Mouse (Mus musculus) CH12.LX (cell line): ENCODE data around the gene Anapc15. TPM values are rescaled to one million over a fixed set of nuclear protein-coding genes. Genes with fewer than 3 reads are reported as not detected.

Experiments used
- DNase-seq: peaks from one replicate; pipeline ENCODE4 v3.0.0-alpha.2; 2013; ENCODE audit errors: extremely low read depth
- H3K27ac ChIP-seq: 2 replicates; pipeline ENCODE4 v1.5.1; 2012; ENCODE audit warnings: low read depth, mild to moderate bottlenecking, control low read depth, moderate library complexity; ENCODE audit not compliant: insufficient read depth
- H3K27me3 ChIP-seq: replicated peaks from 2 replicates; pipeline ENCODE3; 2012; ENCODE audit warnings: inconsistent platforms
- H3K36me3 ChIP-seq, 2 experiments: replicated peaks in 1 of 2; 2 replicates each; pipeline versions ENCODE3 to v1.6.1; 2012; ENCODE audit warnings: inconsistent platforms in 1 of 2, low read length in 1 of 2, mild to moderate bottlenecking in 1 of 2, mixed read lengths in 1 of 2, moderate library complexity in 1 of 2; ENCODE audit not compliant: control insufficient read depth in 1 of 2, insufficient read depth in 1 of 2
- H3K4me1 ChIP-seq, 2 experiments: 2 replicates each; pipeline ENCODE4 v1.6.1; 2012; ENCODE audit warnings: inconsistent platforms in 1 of 2, moderate library complexity in 1 of 2; ENCODE audit not compliant: insufficient read depth in 2 of 2, control insufficient read depth in 1 of 2
- H3K4me2 ChIP-seq: 2 replicates; pipeline ENCODE4 v1.6.1; 2012; ENCODE audit warnings: low read depth, mild to moderate bottlenecking, control low read depth; ENCODE audit not compliant: poor library complexity, insufficient read depth, severe bottlenecking
- H3K4me3 ChIP-seq, 3 experiments: fragments of 150-350 bp in 1 of 3; sonication (generic) in 1 of 3; replicated peaks in 1 of 3; 2 replicates each; pipeline versions ENCODE3 to v1.5.1; 2011 to 2012; ENCODE audit warnings: low read depth in 2 of 3, low read length in 2 of 3, mild to moderate bottlenecking in 2 of 3, moderate library complexity in 2 of 3, control low read depth in 1 of 3, improper control_type of control experiment in 1 of 3, inconsistent platforms in 1 of 3, mixed read lengths in 1 of 3; ENCODE audit not compliant: poor library complexity in 1 of 3
- H3K79me2 ChIP-seq: replicated peaks from 2 replicates; pipeline ENCODE4 v1.6.1; 2012; ENCODE audit warnings: mild to moderate bottlenecking, moderate library complexity; ENCODE audit not compliant: control insufficient read depth, poor library complexity, insufficient read depth, severe bottlenecking; ENCODE audit errors: extremely low read depth
- H3K9ac ChIP-seq: 2 replicates; pipeline ENCODE4 v1.6.1; 2012; ENCODE audit warnings: low read depth, mild to moderate bottlenecking, control low read depth, moderate library complexity; ENCODE audit not compliant: insufficient read depth
- H3K9me3 ChIP-seq: replicated peaks from 2 replicates; pipeline ENCODE3; 2012; ENCODE audit warnings: low read length, inconsistent platforms, mixed read lengths
- BHLHE40 ChIP-seq: IDR thresholded peaks from 2 replicates; pipeline ENCODE4 v1.6.1; 2011; ENCODE audit warnings: mild to moderate bottlenecking, low read depth, low read length, improper control_type of control experiment
- CHD1 ChIP-seq: IDR thresholded peaks from 2 replicates; pipeline ENCODE4 v1.6.1; 2012; ENCODE audit warnings: low read depth, low read length, improper control_type of control experiment, inconsistent platforms
- CTCF ChIP-seq, 2 experiments: IDR thresholded peaks in 1 of 2; conservative IDR thresholded peaks in 1 of 2; 2 replicates each; pipeline ENCODE4 v1.5.1; 2011 to 2012; ENCODE audit warnings: low read depth in 2 of 2, low read length in 2 of 2, improper control_type of control experiment in 1 of 2, inconsistent platforms in 1 of 2, mild to moderate bottlenecking in 1 of 2, moderate library complexity in 1 of 2
- ELF1 ChIP-seq: IDR thresholded peaks from 2 replicates; pipeline ENCODE4 v1.6.1; 2014; ENCODE audit warnings: low read depth, mild to moderate bottlenecking, inconsistent platforms, low read length, improper control_type of control experiment
- JUN ChIP-seq: IDR thresholded peaks from 2 replicates; pipeline ENCODE4 v1.6.1; 2011; ENCODE audit warnings: low read depth, mild to moderate bottlenecking, low read length, improper control_type of control experiment, moderate library complexity; ENCODE audit not compliant: insufficient read depth
- KAT2A ChIP-seq: IDR thresholded peaks from 2 replicates; pipeline ENCODE4 v1.6.1; 2012; ENCODE audit warnings: low read length, improper control_type of control experiment, inconsistent platforms; ENCODE audit not compliant: insufficient replicate concordance
- MEF2A ChIP-seq: IDR thresholded peaks from 2 replicates; pipeline ENCODE4 v1.6.1; 2014; ENCODE audit warnings: low read depth, mild to moderate bottlenecking, inconsistent platforms, low read length, improper control_type of control experiment, borderline replicate concordance
- MYC ChIP-seq: IDR thresholded peaks from 2 replicates; pipeline ENCODE4 v1.6.1; 2011; ENCODE audit warnings: low read depth, mild to moderate bottlenecking, improper control_type of control experiment, low read length
- PAX5 ChIP-seq: IDR thresholded peaks from 2 replicates; pipeline ENCODE4 v1.6.1; 2012; ENCODE audit warnings: low read length, inconsistent platforms, mixed read lengths
- POLR2AphosphoS2 ChIP-seq: IDR thresholded peaks from 2 replicates; pipeline ENCODE4 v1.6.1; 2011; ENCODE audit warnings: low read depth, low read length, improper control_type of control experiment
- RAD21 ChIP-seq: IDR thresholded peaks from 2 replicates; pipeline ENCODE4 v1.6.1; 2011; ENCODE audit warnings: low read depth, mild to moderate bottlenecking, low read length, improper control_type of control experiment, moderate library complexity
- RCOR1 ChIP-seq: conservative IDR thresholded peaks from 2 replicates; pipeline ENCODE4 v1.6.1; 2012; ENCODE audit warnings: low read depth, mild to moderate bottlenecking, inconsistent platforms, low read length, improper control_type of control experiment
- SIN3A ChIP-seq: IDR thresholded peaks from 2 replicates; pipeline ENCODE4 v1.6.1; 2012; ENCODE audit warnings: low read length, improper control_type of control experiment, inconsistent platforms
- TBP ChIP-seq: conservative IDR thresholded peaks from 2 replicates; pipeline ENCODE4 v1.6.1; 2011; ENCODE audit warnings: low read depth, low read length, improper control_type of control experiment
- USF2 ChIP-seq: conservative IDR thresholded peaks from 2 replicates; pipeline ENCODE4 v1.6.1; 2011; ENCODE audit warnings: low read depth, low read length, improper control_type of control experiment
- ZKSCAN1 ChIP-seq: IDR thresholded peaks from 2 replicates; pipeline ENCODE4 v1.6.1; 2012; ENCODE audit warnings: low read depth, inconsistent platforms, low read length, improper control_type of control experiment, borderline replicate concordance
- ZMIZ1 ChIP-seq: IDR thresholded peaks from 2 replicates; pipeline ENCODE4 v1.6.1; 2012; ENCODE audit warnings: low read depth, mild to moderate bottlenecking, inconsistent platforms, low read length, improper control_type of control experiment
- dilution Hi-C: fragments of 300-500 bp; cut with MboI; formaldehyde crosslinking; loops from 2 replicates; pipeline ENCODE4 v1.14.3; 2020; ENCODE audit warnings: low sequenced_read_pairs; ENCODE audit not compliant: extremely low pct_unique_long_range_greater_than_20kb, extremely low pct_ligation_motif_present
- in situ Hi-C: fragments of 300-500 bp; cut with MboI; formaldehyde crosslinking; loops from 3 replicates; pipeline ENCODE4 v1.14.3; 2019; ENCODE audit warnings: low sequenced_read_pairs, low pct_ligation_motif_present, low pct_unique_long_range_greater_than_20kb, mixed read lengths
- polyA plus RNA-seq: library from polyadenylated mRNA; unstranded; fragments of >175 nt; gene quantifications from 2 replicates; pipeline ENCODE4 v1.2.1, GENCODE M21; 2012; ENCODE audit warnings: low read depth; ENCODE audit not compliant: insufficient read length
- total RNA-seq, 2 experiments: library from RNA; depleted of rRNA; stranded (reverse); fragments of 300-350 nt in 1 of 2; fragments of >200 nt in 1 of 2; gene quantifications; 2 replicates each; pipeline ENCODE4 v1.2.3; 2012 to 2014

Anapc15 gene
- total and polyA plus RNA-seq, 3 experiments = 69.1 to 97.1 (median 90.6) TPM

- peaks cover 22% of the 10 kb centered on the region for H3K79me2 ChIP-seq
- no peak overlapping the region for H3K27ac ChIP-seq
- dilution Hi-C loops = no loop called here
- H3K27me3 ChIP-seq = no peaks in the 10 kb centered on the region
- H3K9me3 ChIP-seq = peaks cover 6% of the 10 kb centered on the region
- no peak for TF ChIP-seq JUN
- TF ChIP-seq CHD1 = 0 out of 2 replicates have a peak, but pooled peaks have one; percentile 17
- peaks cover 22 to 45% of the 10 kb centered on the region in 2 experiments for H3K36me3 ChIP-seq
- in situ Hi-C loops = no loop called here
- H3K4me3 ChIP-seq = peak overlapping the region; percentile 52 to 76 (median 75)
- H3K9ac ChIP-seq = peak overlapping the region; percentile 85
- H3K4me2 ChIP-seq = peak overlapping the region; percentile 71
- DNase-seq = no peak
- peaks cover 7 to 35% of the 10 kb centered on the region in 2 experiments; a peak in 3 of 4 replicates for H3K4me1 ChIP-seq
These were observed 43.2 kb downstream of the Anapc15 start for GRCm38 (mm10) chr7:101906696-101907095.

- Histone ChIP-seq H3K9me3 (no peaks in the 10 kb centered on the region), H3K4me1 (peaks cover 7 to 35% of the 10 kb centered on the region in 2 experiments; a peak in 3 of 4 replicates), H3K4me2 (no peak overlapping the region), H3K36me3 (peaks cover 37 to 49% of the 10 kb centered on the region in 2 experiments), H3K27ac (0 out of 2 replicates have a peak overlapping the region, but pooled peaks have one; percentile 1), H3K79me2 (peaks cover 22% of the 10 kb centered on the region), H3K9ac (no peak overlapping the region; the same call in 1 of the 2 replicates), H3K4me3 (no peak overlapping the region), H3K27me3 (no peaks in the 10 kb centered on the region)
- dilution Hi-C loops (no loop called here), in situ Hi-C loops (no loop called here)
- no peak for DNase-seq
- TF ChIP-seq SIN3A = no peak
- TF ChIP-seq CTCF (conservative IDR thresholded peaks at IDR 0.05 in 1 of 2, IDR thresholded peaks at IDR 0.05 in 1 of 2; ENCODE audit: low read depth in 2 of 2, low read length in 2 of 2) = peak in 1 of 2 experiments; percentile 18; a peak in 1 of 4 replicates
These were observed 44.9 kb downstream of the Anapc15 start for GRCm38 (mm10) chr7:101908367-101908766.

DNA sequence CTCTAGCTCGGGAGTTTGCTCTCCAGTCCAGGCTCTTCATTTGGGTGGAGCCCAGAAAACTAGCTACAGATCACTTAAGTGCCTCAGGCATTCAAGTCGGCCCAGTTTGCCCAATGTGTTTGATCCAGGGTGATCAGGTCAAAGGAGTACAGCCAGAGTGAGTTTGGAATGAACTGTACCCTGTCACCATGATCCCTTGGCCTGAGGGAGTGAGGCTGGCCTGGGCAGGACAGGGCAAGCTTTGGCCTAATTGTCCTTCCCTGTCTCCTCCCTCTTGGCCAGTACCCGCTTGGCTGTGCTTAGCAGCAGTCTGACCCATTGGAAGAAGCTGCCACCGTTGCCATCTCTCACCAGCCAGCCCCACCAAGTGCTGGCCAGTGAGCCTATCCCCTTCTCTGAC, 46.6 kb downstream of the Anapc15 start:
- TF ChIP-seq BHLHE40 (no peak), PAX5 (no peak), ZKSCAN1 (no peak), RCOR1 (no peak), ZMIZ1 (no peak), ELF1 (no peak), RAD21 (no peak), KAT2A (no peak), MYC (no peak), CHD1 (no peak), POLR2AphosphoS2 (no peak), MEF2A (no peak), TBP (no peak), USF2 (no peak)
- no peaks in the 10 kb centered on the region for H3K27me3 ChIP-seq
- H3K4me2 ChIP-seq = no peak overlapping the region
- in situ Hi-C loops (loop anchor here (10.0 kb wide), 2 partner anchors 145 to 175 kb away; partner anchors contain the start of gene Trpc2), dilution Hi-C loops (no loop called here)
- H3K9ac ChIP-seq = no peak overlapping the region
- peaks cover 42 to 63% of the 10 kb centered on the region in 2 experiments for H3K36me3 ChIP-seq
- no peak overlapping the region for H3K27ac ChIP-seq
- H3K4me3 ChIP-seq = no peak overlapping the region
- peaks cover 22% of the 10 kb centered on the region for H3K79me2 ChIP-seq
- no peaks in the 10 kb centered on the region for H3K9me3 ChIP-seq
- no peak for DNase-seq
- H3K4me1 ChIP-seq = peaks cover 7 to 30% of the 10 kb centered on the region in 2 experiments; a peak in 3 of 4 replicates
